Mouse (Mus musculus) lung, adult 2 months (tissue): ENCODE measurements at regions not wholly inside any gene's neighbourhood (a gene's known extent, or its start where the extent isn't known, plus 50 kb on each side); places are given as distances from the start of the nearest gene placed in this dataset.

Source experiments
- CTCF ChIP-seq: fragments of 200-500 bp; IDR thresholded peaks from 2 replicates; pipeline ENCODE4 v1.5.1; 2011; ENCODE audit warnings: mild to moderate bottlenecking, low read length, control low read depth; ENCODE audit not compliant: insufficient read depth
- POLR2A ChIP-seq: fragments of 200-500 bp; IDR thresholded peaks from 2 replicates; pipeline ENCODE4 v1.6.1; 2011; ENCODE audit warnings: low read depth, mild to moderate bottlenecking, control low read depth, low read length, borderline replicate concordance; ENCODE audit errors: extremely low read depth

- TF ChIP-seq POLR2A = no peak
- TF ChIP-seq CTCF = no peak
These were observed 74.9 kb downstream of the Rbm11 start for GRCm38 (mm10) chr16:75667589-75667988.
